In genomic region chr6:91980011-91980410, GRCm38 (mm10) we compare ENCODE assay signal across 8 mouse cellular contexts. TPM values are rescaled to one million over a fixed set of nuclear protein-coding genes. Genes with fewer than 3 reads are reported as not detected.
DNase-seq lines count a peak whose midpoint lies in the region; ATAC-seq and TF ChIP-seq lines count a peak whose summit lies in the region.

No protein-coding gene starts in this region.

- no peak for TF ChIP-seq CTCF in layer of hippocampus, adult 2 months (conservative IDR thresholded peaks at IDR 0.05)

- no peaks in the 10 kb centered on the region for H3K9me3 ChIP-seq in embryonic facial prominence, embryonic 15.5 days (replicated peaks)
- H3K9me3 ChIP-seq in hindbrain, embryonic 16.5 days (ENCODE audit: control insufficient read depth, low read length): no peaks in the 10 kb centered on the region
- H3K9me3 ChIP-seq in midbrain, embryonic 15.5 days: no peaks in the 10 kb centered on the region

- no peak overlapping the region for H3K9ac ChIP-seq in embryonic facial prominence, embryonic 15.5 days
- no peak overlapping the region for H3K9ac ChIP-seq in hindbrain, embryonic 16.5 days (ENCODE audit: low read depth, low read length)
- no peak overlapping the region for H3K9ac ChIP-seq in midbrain, embryonic 15.5 days

- H3K4me1 ChIP-seq in embryonic facial prominence, embryonic 15.5 days: peaks cover 9% of the 10 kb centered on the region
- peaks cover 15% of the 10 kb centered on the region for H3K4me1 ChIP-seq in hindbrain, embryonic 16.5 days (ENCODE audit: control insufficient read depth, insufficient read depth, low read depth, low read length)
- peaks cover 11% of the 10 kb centered on the region for H3K4me1 ChIP-seq in midbrain, embryonic 15.5 days

- H3K27me3 ChIP-seq in embryonic facial prominence, embryonic 15.5 days: peaks cover 26% of the 10 kb centered on the region
- H3K27me3 ChIP-seq in hindbrain, embryonic 16.5 days (replicated peaks; ENCODE audit: control insufficient read depth, insufficient read depth, low read length): no peaks in the 10 kb centered on the region
- peaks cover 3% of the 10 kb centered on the region; the same call in 1 of the 2 replicates for H3K27me3 ChIP-seq in midbrain, embryonic 15.5 days (replicated peaks)

- 0 out of 2 replicates have a peak overlapping the region, but pooled peaks have one; percentile 23 for H3K27ac ChIP-seq in layer of hippocampus, adult 2 months
- no peak overlapping the region for H3K27ac ChIP-seq in embryonic facial prominence, embryonic 15.5 days (replicated peaks)
- H3K27ac ChIP-seq in hindbrain, embryonic 16.5 days (ENCODE audit: low read depth, low read length): peak overlapping the region; percentile 12; the same call in 1 of the 2 replicates
- H3K27ac ChIP-seq in midbrain, embryonic 15.5 days: no peak overlapping the region

- no peak for ATAC-seq in embryonic facial prominence, embryonic 15.5 days (ENCODE audit: insufficient number of reproducible peaks, low FRiP score, low TSS enrichment, low read depth)
- no peak for ATAC-seq in hindbrain, embryonic 16.5 days
- ATAC-seq in midbrain, embryonic 15.5 days (replicated peaks): no peak

- H3K4me2 ChIP-seq in embryonic facial prominence, embryonic 15.5 days (replicated peaks): peak overlapping the region; percentile 73
- H3K4me2 ChIP-seq in hindbrain, embryonic 16.5 days (ENCODE audit: low read length): peak overlapping the region; percentile 99
- H3K4me2 ChIP-seq in midbrain, embryonic 15.5 days: peak overlapping the region; percentile 98; the same call in 1 of the 2 replicates

- WGBS in embryonic facial prominence, embryonic 15.5 days: 67% methylated on average over 3 of the region's 3 CpGs
- 66% methylated on average over 3 of the region's 3 CpGs for WGBS in hindbrain, embryonic 16.5 days
- 64% methylated on average over 3 of the region's 3 CpGs for WGBS in midbrain, embryonic 15.5 days

- H3K4me3 ChIP-seq in layer of hippocampus, adult 2 months: peak overlapping the region; percentile 13; the same call in 1 of the 2 replicates
- peak overlapping the region; percentile 55 for H3K4me3 ChIP-seq in embryonic facial prominence, embryonic 15.5 days (replicated peaks)
- H3K4me3 ChIP-seq in hindbrain, embryonic 16.5 days (ENCODE audit: low read length): peak overlapping the region; percentile 69
- peak overlapping the region; percentile 70; the same call in 1 of the 2 replicates for H3K4me3 ChIP-seq in midbrain, embryonic 15.5 days

- DNase-seq in layer of hippocampus, adult 2 months (ENCODE audit: low spot score in 2 of 2): no peak
- no peak for DNase-seq in layer of hippocampus, adult 11-12 months (ENCODE audit: low spot score)
- no peak for DNase-seq in urinary bladder, postnatal 10 days (ENCODE audit: low spot score)
- no peak for DNase-seq in spleen, postnatal 14 days (ENCODE audit: low spot score in 2 of 2)
- DNase-seq in adrenal gland, postnatal 36 days: no peak

- no peaks in the 10 kb centered on the region for H3K36me3 ChIP-seq in embryonic facial prominence, embryonic 15.5 days
- no peaks in the 10 kb centered on the region for H3K36me3 ChIP-seq in hindbrain, embryonic 16.5 days (ENCODE audit: control insufficient read depth, insufficient read depth, low read length)
- no peaks in the 10 kb centered on the region for H3K36me3 ChIP-seq in midbrain, embryonic 15.5 days (replicated peaks)

RNA-seq across cellular contexts. Expression of gene Fgd5, which starts 1.3 kb away (rescaled TPM):
- total RNA-seq in layer of hippocampus, adult 2 months (2021): 1 to 10 TPM; 4.3 to 5.7 TPM
- 12.0 and 12.2 TPM in 2 replicates for polyA plus RNA-seq in embryonic facial prominence, embryonic 15.5 days (2015; fragmentation: Nextera tagmentation; extraction: Ambion mirVana)
- polyA plus RNA-seq in hindbrain, embryonic 16.5 days (2015; fragmentation: Nextera tagmentation; extraction: Ambion mirVana): 14.7 and 17.1 TPM in 2 replicates
- polyA plus RNA-seq in midbrain, embryonic 15.5 days (2015; fragmentation: Nextera tagmentation; extraction: Ambion mirVana): 10.2 and 10.4 TPM in 2 replicates
- total RNA-seq in adrenal gland, postnatal 36 days (2021): 10 to 100 TPM; 11.4 to 21.4 TPM

Comparison
In these comparisons a context has a peak if more than half of its experiments do, and no peak if none do; other contexts are left out.
1. H3K27ac ChIP-seq: peak in layer of hippocampus, adult 2 months (single experiment) and hindbrain, embryonic 16.5 days (single experiment); none in embryonic facial prominence, embryonic 15.5 days (single experiment) and midbrain, embryonic 15.5 days (single experiment).
2. H3K4me3 ChIP-seq: peak in every context shown above with its lines; median percentile 70 in midbrain, embryonic 15.5 days; 69 in hindbrain, embryonic 16.5 days; 55 in embryonic facial prominence, embryonic 15.5 days; 13 in layer of hippocampus, adult 2 months.
3. Peak in every context shown above with its lines, with median percentiles within 50 percentile points of each other: H3K4me2 ChIP-seq.